Mouse (Mus musculus) thymus, adult 2 months (tissue): Measurements from ENCODE around the gene Reg2. TPM values are rescaled to one million over a fixed set of nuclear protein-coding genes. Genes with fewer than 3 reads are reported as not detected.
"Not testable (repeated sequence)": the region's sequence is repeated elsewhere in the genome, so short reads cannot be mapped to it uniquely, and the experiment has no call there.

ENCODE experiments used
- DNase-seq: peaks from one replicate; pipeline ENCODE4 v3.0.0; 2021
- H3K27ac ChIP-seq: fragments of 200-500 bp; 2 replicates; pipeline ENCODE4 v1.5.1; 2012; ENCODE audit warnings: low read length, control low read depth; ENCODE audit not compliant: control insufficient read depth, insufficient read depth
- H3K27me3 ChIP-seq: fragments of 200-500 bp; 2 replicates; pipeline ENCODE4 v1.6.1; 2012; ENCODE audit warnings: mild to moderate bottlenecking, low read length, moderate library complexity, mixed read lengths; ENCODE audit not compliant: control insufficient read depth, insufficient read depth
- H3K36me3 ChIP-seq: fragments of 200-500 bp; 2 replicates; pipeline ENCODE4 v1.6.1; 2012; ENCODE audit warnings: mild to moderate bottlenecking, low read length, moderate library complexity; ENCODE audit not compliant: control insufficient read depth, insufficient read depth
- H3K4me1 ChIP-seq: fragments of 200-500 bp; replicated peaks from 2 replicates; pipeline ENCODE4 v1.6.1; 2012; ENCODE audit warnings: low read length; ENCODE audit not compliant: control insufficient read depth, insufficient read depth
- H3K4me3 ChIP-seq: fragments of 200-500 bp; 2 replicates; pipeline ENCODE4 v1.5.1; 2012; ENCODE audit warnings: mild to moderate bottlenecking, low read length, control low read depth, moderate library complexity; ENCODE audit not compliant: control insufficient read depth, insufficient read depth
- CTCF ChIP-seq: fragments of 200-500 bp; IDR thresholded peaks from 2 replicates; pipeline ENCODE4 v1.5.1; 2012; ENCODE audit warnings: mild to moderate bottlenecking, control low read depth, low read length, moderate library complexity, borderline replicate concordance; ENCODE audit not compliant: control insufficient read depth, poor library complexity, insufficient read depth; ENCODE audit errors: extremely low read depth
- POLR2A ChIP-seq: fragments of 200-500 bp; IDR thresholded peaks from 2 replicates; pipeline ENCODE4 v1.6.1; 2012; ENCODE audit warnings: mild to moderate bottlenecking, low read length, control low read depth, moderate library complexity; ENCODE audit not compliant: control insufficient read depth, poor library complexity, insufficient read depth; ENCODE audit errors: extremely low read depth
- WGBS: fragments of 180-500 bp; shearing (Covaris S2); methylation state at CpG from one replicate; pipeline ENCODE4 v1.1.7; 2018; 5-methylcytosine and 5-hydroxymethylcytosine counted together
- polyA plus RNA-seq: library from polyadenylated mRNA; depleted of rRNA; stranded (reverse); fragments of >200 nt; gene quantifications from 2 replicates; pipeline ENCODE4 v1.2.3, GENCODE M21; 2012; rRNA removed

Gene Reg2
- polyA plus RNA-seq: 0.65 TPM in 1 of 2 replicates, not detected in the other

- H3K36me3 ChIP-seq, H3K4me1 ChIP-seq, DNase-seq, H3K27ac ChIP-seq, H3K27me3 ChIP-seq, H3K4me3 ChIP-seq: not testable (repeated sequence)
- WGBS: 92% methylated on average over 5 of the region's 17 CpGs
Observed at GRCm38 (mm10) chr6:78395323-78395722, at the start of gene Reg2. Reg2 (plus strand) TSS chr6:78395623.

- Histone ChIP-seq H3K36me3 (no peaks in the 10 kb centered on the region), H3K4me1 (no peaks in the 10 kb centered on the region), H3K27me3 (no peaks in the 10 kb centered on the region), H3K27ac (no peak overlapping the region), H3K4me3 (no peak overlapping the region)
- no peak for DNase-seq
- no peak for TF ChIP-seq POLR2A
- TF ChIP-seq CTCF: no peak
- WGBS: 53% methylated on average over 2 of the region's 2 CpGs
Observed at GRCm38 (mm10) chr6:78361971-78362563, 33.4 kb upstream of the Reg2 start.

DNA sequence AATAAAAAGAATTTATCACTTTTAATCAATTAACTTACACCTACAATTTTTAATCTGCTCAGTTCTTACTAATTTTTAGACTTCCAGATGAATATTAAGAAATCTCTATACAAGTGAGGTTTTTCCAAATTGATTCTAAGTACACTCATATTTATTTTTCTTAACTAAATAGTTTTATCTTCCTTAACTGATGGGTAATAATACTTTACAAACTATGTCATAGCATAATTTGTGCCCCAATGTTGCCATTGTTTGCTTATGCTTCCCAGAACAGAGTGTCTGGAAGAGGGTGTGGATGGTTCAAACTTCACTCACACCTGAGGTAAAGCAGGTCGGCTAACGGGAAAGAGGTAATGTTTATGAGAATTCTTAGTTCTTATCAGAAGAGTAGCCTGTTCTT lies 25.1 kb upstream of the Reg2 start, which contains the start of gene Reg3b:
Gene Reg3b, plus strand, starts transcription at position 301 of the 400 bp plus-strand sequence.
- no peak within 1 kb of the TSS for H3K4me3 ChIP-seq
- DNase-seq: no peak
- 95% methylated on average over 2 of the region's 2 CpGs for WGBS
- no peaks in the 10 kb centered on the region for H3K27me3 ChIP-seq
- no peaks in the 10 kb centered on the region for H3K4me1 ChIP-seq
- no peak within 1 kb of the TSS for H3K27ac ChIP-seq
- no peaks in the 10 kb centered on the region for H3K36me3 ChIP-seq
- no peak for TF ChIP-seq CTCF
- no peak for TF ChIP-seq POLR2A

DNA sequence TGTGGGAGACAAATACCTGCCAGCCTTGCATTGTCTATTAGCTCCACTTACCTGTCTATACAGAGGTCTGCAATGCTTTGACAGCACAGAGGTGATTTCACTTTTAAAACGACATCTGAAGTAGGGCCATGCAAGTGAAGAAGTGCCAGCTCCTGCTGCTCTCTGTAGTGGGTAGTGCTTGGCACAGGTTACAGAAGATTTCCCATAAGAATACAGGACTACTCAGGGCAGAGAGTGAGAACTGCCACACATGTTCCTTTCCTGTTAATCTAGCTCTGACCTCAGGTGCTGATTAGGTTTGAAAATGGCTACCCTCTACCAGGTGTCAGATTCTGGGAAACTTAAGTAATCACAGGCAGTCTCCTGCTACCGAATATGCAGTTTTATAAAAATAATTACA lies 16.7 kb upstream of the Reg2 start, which contains the start of gene Reg3d:
Gene Reg3d, minus strand, starts transcription at position 101 of the 400 bp plus-strand sequence.
- Histone ChIP-seq H3K27me3 (no peaks in the 10 kb centered on the region), H3K36me3 (no peaks in the 10 kb centered on the region), H3K27ac (no peak within 1 kb of the TSS), H3K4me3 (no peak within 1 kb of the TSS), H3K4me1 (no peaks in the 10 kb centered on the region)
- WGBS: 84% methylated on average over 2 of the region's 2 CpGs
- no peak for DNase-seq
- no peak for TF ChIP-seq CTCF
- no peak for TF ChIP-seq POLR2A

DNA sequence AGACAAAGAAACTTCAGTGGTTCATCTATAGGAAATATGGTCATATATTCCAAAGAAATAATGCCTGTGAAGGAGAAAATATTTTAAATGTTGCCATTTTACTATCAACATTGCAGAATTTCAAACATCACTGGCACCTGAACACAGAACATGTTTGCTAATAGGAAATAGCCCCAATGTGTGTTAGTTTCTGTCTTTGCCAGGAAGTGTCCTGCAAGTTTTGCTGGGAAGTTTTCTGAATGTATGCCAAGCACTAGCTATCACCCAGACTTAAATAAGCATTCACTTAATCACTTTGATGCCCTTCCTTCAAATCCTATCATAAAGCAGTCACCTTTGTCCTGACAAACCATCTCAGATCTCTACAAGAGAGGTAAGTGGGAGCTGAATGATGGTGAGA lies 15.0 kb upstream of the Reg2 start, which contains the start of gene Reg3a:
Gene Reg3a, plus strand, starts transcription at position 301 of the 400 bp plus-strand sequence.
- no peak within 1 kb of the TSS for H3K4me3 ChIP-seq
- no peaks in the 10 kb centered on the region for H3K36me3 ChIP-seq
- no peak within 1 kb of the TSS for H3K27ac ChIP-seq
- no peak for DNase-seq
- no peak for TF ChIP-seq POLR2A
- no peak for TF ChIP-seq CTCF
- H3K4me1 ChIP-seq: no peaks in the 10 kb centered on the region
- H3K27me3 ChIP-seq: no peaks in the 10 kb centered on the region

DNA sequence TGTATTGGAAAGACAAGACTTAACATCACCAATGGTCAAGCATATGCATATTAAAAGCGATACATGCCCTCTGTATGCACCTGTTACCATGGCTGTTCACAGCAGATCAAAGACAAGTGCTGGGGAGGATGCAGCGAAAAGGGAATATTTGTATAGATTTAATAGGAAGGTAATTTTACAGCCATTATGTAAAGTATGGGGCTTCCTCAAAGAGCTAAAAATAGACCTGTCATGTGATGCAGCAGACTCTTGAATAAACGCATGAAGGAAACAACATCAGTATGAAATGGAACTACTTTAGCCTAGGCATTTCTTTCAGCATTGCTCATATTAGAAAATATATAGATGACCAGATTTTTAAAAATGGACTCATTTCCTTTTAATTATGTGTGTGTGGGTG lies 9.8 kb upstream of the Reg2 start:
- no peaks in the 10 kb centered on the region for H3K36me3 ChIP-seq
- H3K27me3 ChIP-seq: no peaks in the 10 kb centered on the region
- 81% methylated on average over 3 of the region's 3 CpGs for WGBS
- TF ChIP-seq CTCF (no peak), POLR2A (no peak)
- no peak overlapping the region for H3K27ac ChIP-seq
- DNase-seq: no peak
- no peaks in the 10 kb centered on the region for H3K4me1 ChIP-seq
- no peak overlapping the region for H3K4me3 ChIP-seq

DNA sequence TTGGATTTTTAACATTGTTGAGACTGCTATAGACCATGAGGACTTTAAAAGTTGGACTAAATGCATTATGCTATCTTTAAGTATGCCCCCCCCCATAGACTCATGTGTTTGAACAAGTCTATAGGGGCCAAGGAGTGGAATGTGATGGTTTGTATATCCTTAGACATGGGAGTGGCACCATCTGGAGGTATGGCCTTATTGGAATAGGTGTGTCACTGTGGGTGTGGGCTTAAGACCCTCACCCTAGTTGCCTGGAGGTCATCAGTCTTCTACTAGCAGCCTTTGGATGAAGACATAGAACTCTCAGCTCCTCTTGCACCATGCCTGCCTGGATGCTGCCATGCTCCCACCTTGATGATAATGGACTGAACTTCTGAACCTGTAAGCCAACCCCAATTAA lies 27.0 kb downstream of the Reg2 start, which contains the start of gene Reg1:
Gene Reg1, plus strand, starts transcription at position 301 of the 400 bp plus-strand sequence.
- H3K36me3 ChIP-seq, H3K4me1 ChIP-seq, H3K27me3 ChIP-seq, DNase-seq, H3K27ac ChIP-seq, H3K4me3 ChIP-seq: not testable (repeated sequence)

GRCm38 (mm10) chr6:78425497-78425896 lies 30.1 kb downstream of the Reg2 start:
- no peak overlapping the region for H3K27ac ChIP-seq
- WGBS: 91% methylated on average over 3 of the region's 3 CpGs
- no peaks in the 10 kb centered on the region for H3K27me3 ChIP-seq
- no peak overlapping the region for H3K4me3 ChIP-seq
- no peaks in the 10 kb centered on the region for H3K36me3 ChIP-seq
- DNase-seq: no peak
- H3K4me1 ChIP-seq: no peaks in the 10 kb centered on the region
- TF ChIP-seq POLR2A (no peak), CTCF (no peak)
